Mouse (Mus musculus): Measurements from ENCODE around the gene Usp10.

Gene Usp10

DNA sequence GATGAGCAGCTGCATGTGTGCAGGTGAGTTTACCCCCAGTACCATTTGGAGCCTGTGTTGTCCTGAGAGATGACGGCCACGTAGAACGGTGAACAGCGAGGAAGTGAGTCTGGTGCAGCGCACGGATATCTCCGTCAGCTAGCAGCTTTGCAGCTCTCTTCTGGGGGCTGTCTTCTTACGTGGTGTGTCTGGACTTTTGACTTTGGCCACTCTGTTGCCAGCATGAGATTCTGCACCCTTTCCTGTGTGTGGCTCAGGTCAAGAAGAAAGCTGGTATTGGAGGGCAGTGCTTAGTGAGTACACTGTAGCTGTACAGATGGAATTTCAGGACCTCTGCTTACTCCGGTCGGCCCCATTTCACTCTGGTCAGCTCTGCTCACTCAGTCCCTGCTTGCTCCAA, 47.9 kb downstream of the Usp10 start:
- DNase-seq (ENCODE audit: low spot score in 2 of 2): no peak

DNA sequence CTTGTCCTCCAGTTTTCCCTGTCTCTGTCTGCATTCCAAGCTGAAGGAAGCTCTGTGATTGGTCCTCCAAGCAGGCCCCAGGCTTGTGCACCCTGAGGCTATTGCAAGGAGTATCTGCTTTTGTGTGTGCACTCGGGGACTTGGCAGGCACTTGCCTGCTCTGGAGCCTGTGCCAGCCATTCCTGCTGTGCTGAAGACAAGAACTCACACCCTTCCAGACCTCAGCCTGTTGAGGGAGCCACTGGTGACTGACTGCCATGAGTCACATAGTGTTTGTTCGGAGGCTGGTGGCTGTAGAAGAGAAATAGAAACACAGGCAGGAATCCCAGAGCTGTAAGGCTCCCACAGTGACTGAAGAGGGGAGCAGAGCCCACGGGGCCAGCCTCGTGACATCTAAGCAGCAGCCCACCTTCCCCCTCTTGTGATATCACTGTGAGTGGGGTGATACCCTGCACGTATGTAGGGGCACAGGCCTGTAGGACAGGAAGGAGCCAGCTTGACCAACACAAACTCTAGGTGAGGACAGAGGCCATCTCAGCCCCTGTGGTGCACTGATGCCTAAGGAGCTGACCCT, 50.5 kb downstream of the Usp10 start:
- DNase-seq (ENCODE audit: low spot score in 2 of 2): peak; percentile 52 to 62

DNA sequence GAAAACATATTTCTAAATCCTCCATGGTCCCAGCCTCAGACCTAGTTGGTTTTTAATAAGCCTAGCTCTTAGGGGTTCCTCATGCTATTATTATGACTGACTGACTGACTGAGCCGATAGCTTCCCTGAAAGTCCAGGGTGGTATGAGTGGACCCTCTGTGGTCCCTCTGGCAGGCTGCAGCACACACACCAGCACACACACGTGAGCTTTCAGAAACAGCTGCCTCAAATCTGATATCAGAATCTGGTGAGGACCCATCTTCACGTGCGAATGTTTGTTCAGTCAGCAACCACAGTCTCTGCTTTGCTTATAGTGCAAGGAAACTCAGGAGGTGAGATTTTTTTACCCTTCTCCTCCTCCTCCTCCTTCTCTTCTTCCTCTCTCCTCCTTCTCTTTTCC, 54.7 kb downstream of the Usp10 start:
- no peak for DNase-seq (ENCODE audit: low spot score in 2 of 2)

DNA sequence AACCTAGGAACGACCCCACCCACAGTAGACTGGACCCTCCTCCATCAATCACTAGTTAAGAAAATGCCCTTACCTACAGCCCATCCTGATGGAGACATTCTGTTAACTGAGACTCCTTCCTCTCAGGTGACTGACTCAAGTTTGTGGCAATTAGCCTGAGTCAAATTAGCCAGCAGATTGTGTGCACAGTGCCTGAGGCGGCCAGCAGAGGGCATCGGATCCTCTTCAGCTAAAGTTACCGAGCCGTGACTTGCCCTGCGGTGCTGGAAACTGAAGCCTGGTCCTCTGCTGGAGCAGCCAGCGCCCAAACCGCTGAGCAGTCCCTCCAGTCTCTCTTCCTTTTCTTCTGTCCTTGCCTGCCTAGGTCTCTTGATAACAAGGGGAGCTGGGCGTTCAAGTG, 57.3 kb downstream of the Usp10 start:
- no peak for DNase-seq (ENCODE audit: low spot score in 2 of 2)

DNA sequence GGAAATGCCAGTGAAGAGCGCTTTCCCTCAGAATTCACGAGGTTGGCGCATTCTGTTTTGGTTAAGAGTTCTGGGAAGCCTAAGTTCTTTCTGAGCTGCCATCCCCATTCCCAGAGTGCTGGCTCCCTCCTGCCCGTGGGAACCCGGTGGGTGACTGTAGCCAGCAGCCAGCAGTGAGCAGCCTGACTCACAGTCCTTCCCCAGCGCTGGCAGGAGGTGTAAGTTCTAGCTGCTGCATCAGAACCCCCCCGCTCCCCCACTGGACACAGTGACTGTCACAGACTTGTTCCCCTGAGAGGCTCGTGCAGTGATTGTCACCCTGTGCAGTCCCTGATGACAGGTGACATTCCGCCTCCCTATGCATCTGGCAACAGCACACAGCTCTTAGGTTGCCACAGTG, 60.0 kb downstream of the Usp10 start:
- DNase-seq (ENCODE audit: low spot score in 2 of 2): no peak

DNA sequence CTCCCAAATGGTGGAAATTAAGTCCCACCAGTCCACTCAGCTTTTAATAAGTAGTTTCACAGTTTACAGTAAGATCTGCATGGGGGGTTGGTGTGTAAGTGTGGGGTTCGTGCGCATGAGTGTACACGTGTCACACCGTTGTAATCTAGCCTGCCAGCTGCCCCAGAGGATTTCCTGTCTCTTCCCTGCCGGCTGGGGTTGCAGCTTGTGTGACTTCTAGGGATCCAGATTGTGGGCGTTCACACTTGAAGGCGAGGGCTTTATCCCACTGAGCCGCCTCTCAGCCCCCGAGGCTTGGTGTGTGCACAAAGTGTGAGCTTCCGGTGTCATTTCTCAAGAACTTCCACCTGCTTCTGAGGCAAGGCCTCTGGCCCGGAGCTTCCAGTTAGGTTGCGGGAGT, 62.4 kb downstream of the Usp10 start:
- DNase-seq (ENCODE audit: low spot score in 2 of 2): no peak

DNA sequence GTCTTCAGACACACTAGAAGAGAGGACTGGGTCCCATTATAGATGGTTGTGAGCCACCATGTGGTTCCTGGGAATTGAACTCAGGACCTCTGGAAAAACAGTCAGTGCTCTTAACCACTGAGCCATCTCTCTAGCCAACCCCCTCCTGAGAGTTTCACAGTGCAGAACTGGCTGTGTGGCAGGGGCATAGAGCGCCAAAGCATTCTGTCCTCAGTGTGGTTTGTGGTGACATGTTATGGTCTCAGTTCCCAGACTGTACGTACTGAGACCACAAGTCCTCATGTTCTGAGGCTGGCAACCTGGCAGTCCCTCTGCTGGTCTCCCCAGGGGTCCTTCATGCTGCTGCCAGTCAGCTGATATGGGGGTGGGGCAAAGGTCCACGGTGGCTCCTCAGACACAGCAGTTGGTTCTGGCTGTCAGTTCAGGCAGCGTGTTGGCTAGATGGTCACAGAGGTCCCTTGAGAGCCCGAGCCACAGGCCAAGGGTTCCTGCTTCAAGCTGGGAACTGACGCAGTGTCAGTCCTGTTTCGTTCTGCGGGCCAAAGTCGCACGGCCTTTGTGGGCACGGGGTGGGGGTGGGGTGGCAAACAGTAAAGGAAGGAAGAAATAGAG, 68.7 kb downstream of the Usp10 start:
- DNase-seq (ENCODE audit: low spot score in 2 of 2): no peak

DNA sequence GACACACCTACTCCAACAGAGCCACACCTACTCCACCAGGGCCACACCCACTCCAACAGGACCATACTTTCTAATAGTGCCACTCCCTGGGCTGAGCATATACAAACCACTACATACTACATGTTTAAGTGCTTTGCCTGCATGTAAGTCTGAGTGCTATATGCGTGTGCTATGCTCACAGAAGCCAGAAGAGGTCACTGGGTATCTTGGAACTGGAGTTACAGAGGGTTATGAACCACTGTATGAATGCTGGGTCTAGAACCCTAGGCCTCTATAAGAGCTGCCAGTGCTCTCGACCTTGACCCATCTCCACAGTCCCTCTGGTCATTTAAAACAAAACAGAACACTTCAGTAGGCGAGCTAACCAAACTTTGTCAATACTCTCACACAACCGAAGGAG, 71.1 kb downstream of the Usp10 start:
- DNase-seq (ENCODE audit: low spot score in 2 of 2): no peak

DNA sequence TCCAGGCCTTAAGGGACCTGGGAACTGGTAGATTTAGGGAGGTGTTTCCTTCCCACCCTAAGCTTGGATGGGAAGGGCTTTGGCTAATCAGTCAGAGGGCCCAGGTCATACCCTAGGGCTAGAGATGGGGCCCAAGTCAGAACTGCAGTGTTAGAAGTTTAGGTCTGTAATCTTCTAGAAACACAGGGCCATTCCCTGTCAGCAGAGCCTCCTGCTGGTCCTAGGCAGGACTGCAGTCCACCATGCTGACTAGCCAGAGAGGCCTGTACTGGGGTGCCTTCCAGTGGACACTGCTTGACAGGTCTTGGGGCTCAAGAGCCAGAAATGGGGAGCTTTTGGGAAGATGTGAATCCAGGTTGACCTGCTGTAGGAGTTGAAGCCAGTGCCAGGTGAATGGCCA, 73.9 kb downstream of the Usp10 start:
- DNase-seq (ENCODE audit: low spot score in 2 of 2): no peak

DNA sequence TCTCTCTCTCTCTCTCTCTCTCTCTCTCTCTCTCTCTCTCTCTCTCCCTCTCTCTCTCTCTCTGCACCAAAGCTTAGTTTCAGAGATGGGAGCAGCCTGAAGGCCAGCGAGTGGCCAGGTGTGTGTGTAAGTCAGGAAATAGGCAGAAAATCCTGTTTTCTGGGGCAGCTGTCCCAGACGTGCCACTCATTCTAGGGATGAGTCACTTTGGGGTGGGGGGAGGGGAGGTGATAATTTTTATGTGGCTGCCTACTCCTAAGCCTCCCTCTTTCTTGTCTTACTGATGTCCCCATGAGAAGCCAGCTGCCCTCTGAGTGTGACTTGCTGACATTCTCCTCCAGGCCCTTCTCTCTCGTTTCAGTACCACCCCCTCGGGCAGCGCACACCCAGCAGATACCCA, 76.0 kb downstream of the Usp10 start:
- no peak for DNase-seq (ENCODE audit: low spot score in 2 of 2)

DNA sequence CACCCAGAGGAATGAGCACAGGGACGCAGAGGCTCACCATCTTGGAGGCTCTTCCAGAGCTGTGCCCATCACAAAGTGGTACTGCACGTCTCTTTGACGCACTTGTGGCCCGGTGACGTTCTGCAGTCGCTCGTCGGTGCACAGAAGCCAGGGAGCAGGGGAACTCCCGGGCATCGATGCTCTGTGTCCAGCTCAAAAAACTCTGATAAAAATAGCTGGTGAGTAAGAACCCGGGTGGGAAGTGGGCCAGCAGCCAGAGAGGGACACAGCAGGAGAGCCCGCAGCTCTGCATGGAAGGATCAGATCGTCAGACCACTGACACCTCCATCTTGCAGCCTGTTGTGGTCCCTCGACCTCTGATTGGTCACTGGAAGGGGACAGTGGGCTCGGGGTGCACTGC, 77.9 kb downstream of the Usp10 start:
- DNase-seq (ENCODE audit: low spot score in 2 of 2): no peak

DNA sequence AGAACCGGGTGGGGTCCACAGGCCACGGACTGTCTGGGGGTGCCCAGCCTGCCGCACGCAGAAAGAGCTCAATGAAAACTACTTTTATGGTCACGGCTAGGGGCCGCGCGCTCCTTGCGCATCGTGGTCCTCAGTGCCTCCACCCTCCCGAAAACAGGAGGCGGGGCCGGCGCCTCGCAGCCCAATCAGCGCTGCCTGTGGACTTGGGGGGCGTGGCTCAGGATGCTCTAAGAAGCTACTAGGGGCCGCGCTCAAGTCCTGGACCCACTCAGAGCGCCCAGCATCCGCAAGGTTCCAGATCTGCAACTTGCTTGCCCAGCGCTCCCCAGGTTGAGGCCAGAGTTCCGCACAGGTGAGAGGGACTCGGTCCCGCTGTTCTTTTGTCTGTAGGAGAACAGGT, 82.1 kb downstream of the Usp10 start, which contains the start of gene Crispld2:
Gene Crispld2 (plus strand): TSS at position 190 of the 400 bp plus-strand sequence.
- peak; percentile 40 to 73 for DNase-seq (ENCODE audit: low spot score in 2 of 2)

DNA sequence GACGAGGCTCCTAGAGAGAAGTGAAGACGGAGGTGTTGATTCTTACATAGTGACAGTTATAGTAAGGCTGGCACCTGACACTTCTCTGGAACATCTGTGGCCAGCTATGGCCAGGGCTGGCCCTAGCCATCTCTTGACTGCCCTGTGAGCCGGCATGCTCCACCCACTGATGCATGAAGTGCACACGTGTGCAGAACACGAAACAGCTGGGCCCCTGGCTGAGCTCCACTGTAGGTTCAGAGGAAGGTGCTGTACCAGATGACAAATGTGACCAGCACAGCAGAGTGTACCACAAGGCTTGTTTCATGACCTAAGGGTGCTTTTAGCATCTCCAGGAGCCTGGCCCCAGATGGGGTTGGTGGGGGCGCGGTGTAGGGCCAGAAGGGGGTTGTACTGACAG, 84.0 kb downstream of the Usp10 start:
- no peak for DNase-seq (ENCODE audit: low spot score in 2 of 2)

DNA sequence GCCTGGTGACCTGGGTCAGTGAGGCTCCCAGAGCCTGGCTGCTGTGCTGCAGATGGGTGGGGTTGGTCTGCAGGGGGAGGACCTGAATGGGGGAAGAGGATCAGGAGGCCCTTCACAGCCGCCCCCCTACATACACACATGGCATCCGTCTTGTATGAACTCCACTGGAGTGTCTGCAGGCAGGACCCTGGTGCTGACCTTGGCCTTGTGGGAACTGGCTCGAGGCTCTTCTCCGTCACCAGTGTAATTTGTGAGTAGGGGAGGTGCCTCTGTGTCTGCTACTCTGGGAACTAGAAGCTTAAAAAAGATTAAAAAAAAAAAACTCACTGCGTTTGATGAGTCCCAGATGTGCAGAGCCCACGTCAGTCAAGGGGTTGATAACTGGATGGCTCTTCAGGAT, 84.4 kb downstream of the Usp10 start:
- no peak for DNase-seq (ENCODE audit: low spot score in 2 of 2)

DNA sequence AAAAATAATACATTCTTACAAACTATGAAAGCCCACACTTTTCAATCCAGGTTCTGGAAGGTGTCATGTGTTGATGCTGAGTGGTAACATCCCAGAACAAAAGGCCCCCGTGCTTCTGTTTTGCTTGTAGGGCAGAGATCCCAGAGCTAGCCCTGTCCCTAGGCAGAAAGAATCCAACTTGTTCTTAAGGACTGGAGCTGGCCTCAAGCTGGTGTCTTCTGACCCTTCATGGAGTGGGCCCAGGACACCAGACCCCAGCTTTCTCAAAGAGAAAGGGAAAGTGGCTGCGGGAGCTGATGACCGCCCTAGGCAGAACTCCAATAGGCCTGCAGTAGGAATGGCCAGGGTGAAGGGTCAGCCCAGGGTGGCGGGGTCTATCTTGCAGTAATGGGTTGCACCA, 87.1 kb downstream of the Usp10 start:
- no peak for DNase-seq (ENCODE audit: low spot score in 2 of 2)

DNA sequence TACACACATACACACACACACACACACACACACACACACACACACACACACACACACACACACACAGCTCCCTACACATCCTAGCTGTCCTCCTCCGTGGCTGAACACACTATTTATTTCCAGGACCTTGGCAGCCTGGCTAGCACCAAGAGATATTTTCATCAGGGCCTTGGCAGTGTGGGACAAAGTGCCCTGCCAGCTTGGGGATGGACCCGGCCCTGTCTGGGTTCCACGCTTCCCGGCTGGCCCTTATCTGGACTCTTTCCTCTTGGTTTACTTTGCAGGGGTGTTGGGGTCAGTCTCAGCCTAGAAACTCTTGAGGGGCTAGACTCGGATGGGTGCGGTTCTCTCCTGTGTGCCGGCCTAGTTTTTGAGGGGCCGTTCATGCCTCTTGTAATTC, 90.3 kb downstream of the Usp10 start:
- no peak for DNase-seq (ENCODE audit: low spot score in 2 of 2)

DNA sequence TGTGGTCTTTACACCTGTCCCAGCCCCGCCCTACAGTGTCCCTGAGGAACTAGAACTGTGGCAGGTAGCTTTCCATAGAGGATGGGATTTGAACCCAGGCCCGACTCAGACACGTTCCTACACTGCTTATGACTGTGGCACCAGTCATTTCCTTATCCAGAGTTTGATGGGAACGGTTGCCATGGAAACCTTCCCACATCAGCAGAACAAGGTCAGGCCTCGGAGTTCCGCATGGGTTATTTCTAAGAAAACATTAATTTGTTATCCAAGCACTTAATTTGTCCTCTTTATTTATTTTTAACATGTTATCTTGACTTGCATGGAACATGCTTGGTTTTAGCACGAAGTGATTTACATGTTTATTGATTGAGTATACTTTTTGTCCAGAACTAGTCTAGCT, 91.6 kb downstream of the Usp10 start:
- no peak for DNase-seq (ENCODE audit: low spot score in 2 of 2)

DNA sequence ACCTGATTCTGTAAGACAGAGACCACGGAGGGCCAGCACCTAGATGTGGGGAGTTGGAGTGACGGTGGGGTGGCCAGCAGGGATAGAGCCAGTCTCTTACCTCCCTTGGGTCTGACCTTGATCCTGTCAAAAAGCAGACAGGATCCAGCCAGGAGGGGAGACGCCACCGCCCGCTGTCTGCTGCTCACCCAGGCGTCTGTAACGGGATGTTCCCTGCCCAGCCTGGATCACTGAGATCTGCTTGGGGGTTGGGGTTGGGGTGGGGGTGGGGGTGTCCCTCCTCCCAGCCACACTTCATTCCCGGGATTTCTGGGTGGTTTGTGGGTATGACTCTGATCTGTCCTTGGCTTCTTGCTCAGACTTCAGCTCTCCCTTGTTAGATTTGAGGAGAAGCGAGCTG, 92.2 kb downstream of the Usp10 start:
- DNase-seq (ENCODE audit: low spot score in 2 of 2): no peak

DNA sequence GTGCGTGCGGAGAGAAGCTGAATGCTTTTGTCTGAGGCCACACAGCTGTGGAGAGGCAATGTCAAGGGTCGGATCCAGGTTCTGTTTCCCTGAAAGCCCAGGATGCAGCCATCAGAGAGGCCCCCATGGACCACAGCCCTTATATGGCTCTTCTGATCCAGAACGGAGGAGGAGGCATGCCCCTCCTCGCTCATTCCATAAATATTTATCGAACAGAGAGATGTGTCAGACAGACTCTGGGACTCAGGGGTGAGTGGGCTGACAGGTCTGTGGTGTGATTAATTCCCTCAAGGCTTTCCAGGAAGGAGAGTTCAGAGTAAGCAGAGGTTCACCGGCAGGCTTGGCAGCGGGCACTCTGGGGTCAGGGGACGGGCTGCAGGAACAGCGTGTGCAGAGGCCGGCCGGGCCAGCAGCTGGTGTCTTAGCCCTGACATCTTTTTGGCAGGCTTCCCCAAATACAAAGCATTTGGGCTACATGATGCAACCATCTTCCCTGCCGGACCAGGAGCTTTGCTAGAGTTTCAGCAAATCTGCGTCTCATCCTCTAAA, 94.1 kb downstream of the Usp10 start:
- no peak for DNase-seq (ENCODE audit: low spot score in 2 of 2)

DNA sequence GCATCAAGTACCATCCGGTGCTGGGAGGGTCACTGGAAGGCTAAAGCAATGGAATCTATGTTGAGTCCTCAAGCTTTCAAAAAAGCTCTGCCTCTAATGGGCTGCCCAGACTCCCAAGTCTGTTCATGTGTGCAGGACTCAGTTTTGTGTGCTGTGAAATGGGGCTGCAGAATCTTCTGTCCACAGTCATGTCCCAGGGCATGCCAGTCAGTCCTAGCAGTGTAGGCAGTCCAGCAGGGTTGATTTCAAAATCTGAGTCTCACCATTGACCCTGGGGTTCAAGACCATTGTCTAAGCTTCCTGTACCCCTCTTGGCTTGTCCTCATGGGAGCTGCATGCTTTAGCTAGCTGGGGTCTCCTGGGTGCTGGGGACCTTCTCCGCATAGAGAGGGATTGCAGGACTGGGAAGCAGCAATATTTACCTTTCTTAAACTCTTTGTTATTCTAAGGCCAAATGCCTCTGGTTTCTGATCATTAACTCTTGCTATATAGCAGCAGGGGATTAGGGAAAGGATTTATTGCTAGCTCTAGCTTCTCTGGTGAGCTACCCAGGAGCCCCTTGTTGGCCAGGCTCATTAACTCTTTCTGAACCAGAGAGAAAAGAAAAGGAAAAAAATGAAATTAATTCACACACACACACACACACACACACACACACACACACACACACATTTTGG, 94.7 kb downstream of the Usp10 start:
- DNase-seq (ENCODE audit: low spot score in 2 of 2): no peak

DNA sequence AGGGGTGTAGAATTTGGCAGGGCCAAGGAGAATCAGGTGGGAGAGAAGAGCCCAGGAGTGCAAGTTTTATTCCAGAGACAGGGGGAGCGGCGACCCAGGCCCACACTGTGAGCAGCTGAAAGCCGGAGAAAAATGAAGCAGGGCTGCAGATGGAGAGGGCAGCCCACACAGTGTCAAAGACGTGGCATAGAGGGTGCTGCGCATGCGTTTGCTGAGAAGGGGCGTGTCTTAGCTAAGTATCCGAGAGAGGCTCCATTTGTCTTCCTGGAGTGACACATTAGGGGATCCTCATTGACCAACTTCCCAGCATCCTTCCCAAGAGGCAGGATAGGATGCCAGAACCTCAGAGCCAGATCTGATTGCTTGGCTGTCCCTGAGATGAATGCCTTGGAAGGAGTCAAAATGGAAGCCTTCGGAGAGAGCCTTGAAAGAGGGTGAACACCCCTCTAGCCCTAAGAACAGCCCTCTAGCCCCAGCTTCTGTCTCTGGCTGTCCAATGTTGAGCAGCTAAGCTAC, 96.5 kb downstream of the Usp10 start:
- DNase-seq (ENCODE audit: low spot score in 2 of 2): no peak

Data from frontal cortex, postnatal 10 days (tissue).